Mouse (Mus musculus) neural tube, embryonic 15.5 days (tissue): ENCODE measurements around the gene Asb16. TPM values are rescaled to one million over a fixed set of nuclear protein-coding genes. Genes with fewer than 3 reads are reported as not detected.

Experiments
- ATAC-seq: fragments of 200-750 bp; cut with Nextera tagmentation; 2 replicates; pipeline ENCODE4 v1.8.0; 2017; ENCODE audit warnings: mild to moderate bottlenecking, moderate TSS enrichment, moderate library complexity; ENCODE audit not compliant: low FRiP score
- H3K27ac ChIP-seq: fragments of 300-500 bp; sonication (generic); replicated peaks from 2 replicates; pipeline ENCODE4 v1.5.1; 2015; ENCODE audit warnings: mild to moderate bottlenecking, inconsistent platforms
- H3K27me3 ChIP-seq: fragments of 300-500 bp; sonication (generic); replicated peaks from 2 replicates; pipeline ENCODE4 v1.6.1; 2015; ENCODE audit warnings: inconsistent platforms
- H3K36me3 ChIP-seq: fragments of 300-500 bp; sonication (generic); 2 replicates; pipeline ENCODE4 v1.6.1; 2015; ENCODE audit warnings: inconsistent platforms
- H3K4me1 ChIP-seq: fragments of 300-500 bp; sonication (generic); 2 replicates; pipeline ENCODE4 v1.6.1; 2015; ENCODE audit warnings: inconsistent platforms
- H3K4me2 ChIP-seq: fragments of 300-500 bp; sonication (generic); 2 replicates; pipeline ENCODE4 v1.6.1; 2015; ENCODE audit warnings: inconsistent platforms, mild to moderate bottlenecking, moderate library complexity
- H3K4me3 ChIP-seq: fragments of 300-500 bp; sonication (generic); replicated peaks from 2 replicates; pipeline ENCODE4 v1.5.1; 2015; ENCODE audit warnings: mild to moderate bottlenecking, inconsistent platforms
- H3K9ac ChIP-seq: fragments of 300-500 bp; sonication (generic); replicated peaks from 2 replicates; pipeline ENCODE4 v1.6.1; 2015; ENCODE audit warnings: mild to moderate bottlenecking, inconsistent platforms
- H3K9me3 ChIP-seq: fragments of 300-500 bp; sonication (generic); replicated peaks from 2 replicates; pipeline ENCODE4 v1.6.1; 2016; ENCODE audit warnings: inconsistent platforms
- WGBS: fragments of 180-500 bp; shearing (Covaris S2); methylation state at CpG from one replicate; pipeline ENCODE4 v1.1.7; 2015; ENCODE audit warnings: mixed read lengths; 5-methylcytosine and 5-hydroxymethylcytosine counted together
- polyA plus RNA-seq: library from polyadenylated mRNA; unstranded; fragments of >200 nt; fragmentation: Nextera tagmentation; extraction: Ambion mirVana; gene quantifications from 2 replicates; pipeline ENCODE4 v1.2.1, GENCODE M21; 2015

Asb16 gene
- polyA plus RNA-seq, result 0.10 and 0.12 TPM in 2 replicates

DNA sequence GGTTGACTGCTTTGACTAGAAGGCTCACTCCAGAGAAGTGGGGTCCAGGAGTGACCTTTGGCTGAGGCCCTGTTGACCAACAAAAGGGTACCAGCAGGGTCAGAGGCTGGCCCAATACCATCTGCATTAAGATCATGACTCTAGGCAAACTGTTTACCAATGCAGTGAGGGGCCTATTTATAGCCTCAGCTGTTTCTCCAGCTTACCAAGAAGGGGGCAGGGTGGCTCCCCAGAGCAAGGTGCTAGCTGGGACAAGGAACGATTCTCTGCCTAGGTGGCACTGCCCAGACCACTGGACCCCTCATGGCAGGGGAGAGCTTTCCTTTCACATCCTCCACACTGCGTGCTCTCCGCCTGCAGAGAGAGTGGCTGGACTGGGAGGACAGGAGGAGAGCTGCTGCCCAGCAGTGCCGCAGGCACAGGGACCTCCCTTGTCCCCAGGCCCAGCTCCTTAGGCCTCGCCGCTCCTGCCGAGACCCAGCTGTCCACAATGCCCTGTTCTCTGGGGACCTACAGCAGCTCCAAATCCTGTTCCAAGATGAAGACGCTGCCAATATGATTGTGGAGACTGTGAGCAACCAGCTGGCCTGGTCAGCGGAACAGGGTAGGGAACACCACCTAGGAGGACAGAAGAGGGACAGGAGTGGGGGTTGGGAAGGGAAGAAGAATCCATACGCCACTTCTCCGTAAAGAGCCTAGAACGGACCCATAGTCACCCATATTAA is at the start of gene Asb16:
TSS of gene Asb16 (plus strand) at position 224 of the 725 bp plus-strand sequence.
- ATAC-seq, result no peak
- H3K4me2 ChIP-seq, result peak within 1 kb of the TSS; percentile 27; the same call in 1 of the 2 replicates
- H3K9me3 ChIP-seq, result no peaks in the 10 kb centered on the region

DNA sequence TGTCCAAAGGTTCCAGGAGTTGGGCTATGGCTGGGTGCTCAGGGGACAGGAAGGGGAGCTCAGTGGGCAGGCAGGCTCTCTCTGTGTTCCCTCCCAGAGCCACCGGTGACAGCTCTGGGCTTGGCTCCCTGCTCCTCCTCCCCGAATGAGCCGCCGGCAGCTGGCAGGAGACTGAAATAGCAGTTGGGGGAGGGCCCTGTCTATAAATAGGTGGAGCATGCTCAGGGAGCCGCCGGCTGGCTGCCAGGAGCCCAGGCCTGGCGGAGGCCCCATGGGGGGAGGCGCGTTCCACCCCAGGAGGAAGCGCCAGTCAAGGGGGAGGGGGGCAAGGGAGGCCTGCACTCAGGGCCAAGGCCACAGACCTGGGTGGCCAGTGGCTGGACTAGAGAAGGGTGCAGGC is 49.8 kb upstream of the Asb16 start:
- Histone ChIP-seq H3K4me2 (peak overlapping the region; percentile 46), H3K27ac (peak overlapping the region; percentile 68), H3K4me1 (peaks cover 87% of the 10 kb centered on the region), H3K27me3 (no peaks in the 10 kb centered on the region), H3K9me3 (no peaks in the 10 kb centered on the region), H3K9ac (peak overlapping the region; percentile 29; the same call in 1 of the 2 replicates), H3K36me3 (peaks cover 13% of the 10 kb centered on the region; the same call in 1 of the 2 replicates), H3K4me3 (peak overlapping the region; percentile 20)
- WGBS, result under 1% methylated on average over 10 of the region's 10 CpGs
- ATAC-seq, result peak; percentile 68

More for the DNA sequence above, at the start of gene Asb16:
- H3K27me3 ChIP-seq, result no peaks in the 10 kb centered on the region; the same call in 1 of the 2 replicates
- no peak within 1 kb of the TSS for H3K9ac ChIP-seq
- no peak within 1 kb of the TSS for H3K27ac ChIP-seq
- 84% methylated on average over 12 of the region's 12 CpGs for WGBS
- H3K36me3 ChIP-seq, result no peaks in the 10 kb centered on the region
- no peak within 1 kb of the TSS for H3K4me3 ChIP-seq
- peaks cover 9% of the 10 kb centered on the region for H3K4me1 ChIP-seq

DNA sequence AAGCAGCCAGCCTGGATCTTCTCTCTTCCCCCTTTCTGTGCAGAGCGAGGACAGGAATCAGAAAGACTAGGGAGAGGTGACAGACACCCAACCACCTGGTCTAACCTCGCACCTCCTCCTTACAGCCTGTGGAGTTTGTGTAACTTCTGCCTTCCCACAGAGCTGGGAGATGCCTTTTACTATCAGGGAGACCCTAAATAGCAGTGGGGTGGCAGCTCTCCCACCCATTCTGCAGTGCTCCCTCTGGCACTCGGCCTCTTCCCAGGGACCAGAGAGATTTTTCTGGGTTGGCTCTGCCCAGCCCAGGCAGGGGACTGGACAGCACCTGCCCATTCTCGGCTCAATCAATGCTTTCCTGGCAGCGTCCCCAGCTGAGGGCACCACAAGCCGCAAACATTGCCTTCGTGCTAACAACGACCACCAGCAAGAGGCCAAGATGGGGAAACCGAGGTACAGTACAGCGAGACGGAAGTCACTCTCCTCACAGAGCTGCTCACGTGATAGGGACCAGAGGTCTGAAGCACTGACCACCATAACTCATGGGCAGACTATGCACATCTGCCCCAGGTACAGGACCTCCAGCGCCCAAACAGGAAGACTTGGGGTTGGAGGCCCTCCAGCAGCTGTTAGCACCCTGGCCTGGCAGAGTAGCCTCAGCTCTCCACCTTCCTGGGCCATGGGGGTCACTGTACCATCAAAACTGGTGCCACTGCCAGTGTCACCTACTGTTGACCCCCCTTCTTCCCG is 49.1 kb upstream of the Asb16 start:
- no peaks in the 10 kb centered on the region for H3K27me3 ChIP-seq

DNA sequence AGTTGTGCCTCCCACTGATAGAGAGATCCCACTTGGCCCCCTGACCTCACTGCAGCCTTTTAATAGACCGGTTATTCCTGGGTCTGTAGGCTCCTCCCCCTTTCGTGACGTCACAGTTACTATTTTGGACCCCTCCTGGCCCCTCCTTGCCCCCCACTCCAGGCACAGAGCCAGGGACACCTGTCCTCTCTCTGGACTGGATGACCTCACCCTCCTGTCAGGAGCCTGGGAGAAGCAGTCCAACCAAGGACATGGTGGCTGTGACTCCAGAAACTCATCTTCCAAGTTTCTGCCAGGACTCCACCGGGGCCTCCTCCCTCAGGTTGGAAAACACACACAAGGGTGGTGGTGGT is 48.6 kb upstream of the Asb16 start:
- no peak overlapping the region for H3K4me3 ChIP-seq
- ATAC-seq, result no peak
- H3K36me3 ChIP-seq, result peaks cover 13% of the 10 kb centered on the region; the same call in 1 of the 2 replicates
- H3K4me2 ChIP-seq, result no peak overlapping the region
- 84% methylated on average over 4 of the region's 4 CpGs for WGBS
- H3K9me3 ChIP-seq, result no peaks in the 10 kb centered on the region
- H3K4me1 ChIP-seq, result peaks cover 87% of the 10 kb centered on the region
- H3K9ac ChIP-seq, result no peak overlapping the region
- no peak overlapping the region for H3K27ac ChIP-seq
- no peaks in the 10 kb centered on the region for H3K27me3 ChIP-seq

More for the DNA sequence above, 49.1 kb upstream of the Asb16 start:
- 55% methylated on average over 14 of the region's 14 CpGs for WGBS
- peak overlapping the region; percentile 46 for H3K4me2 ChIP-seq
- no peaks in the 10 kb centered on the region for H3K9me3 ChIP-seq
- peaks cover 13% of the 10 kb centered on the region; the same call in 1 of the 2 replicates for H3K36me3 ChIP-seq
- H3K27ac ChIP-seq, result peak overlapping the region; percentile 68
- ATAC-seq, result no peak
- peaks cover 87% of the 10 kb centered on the region for H3K4me1 ChIP-seq
- H3K4me3 ChIP-seq, result no peak overlapping the region
- no peak overlapping the region; the same call in 1 of the 2 replicates for H3K9ac ChIP-seq

DNA sequence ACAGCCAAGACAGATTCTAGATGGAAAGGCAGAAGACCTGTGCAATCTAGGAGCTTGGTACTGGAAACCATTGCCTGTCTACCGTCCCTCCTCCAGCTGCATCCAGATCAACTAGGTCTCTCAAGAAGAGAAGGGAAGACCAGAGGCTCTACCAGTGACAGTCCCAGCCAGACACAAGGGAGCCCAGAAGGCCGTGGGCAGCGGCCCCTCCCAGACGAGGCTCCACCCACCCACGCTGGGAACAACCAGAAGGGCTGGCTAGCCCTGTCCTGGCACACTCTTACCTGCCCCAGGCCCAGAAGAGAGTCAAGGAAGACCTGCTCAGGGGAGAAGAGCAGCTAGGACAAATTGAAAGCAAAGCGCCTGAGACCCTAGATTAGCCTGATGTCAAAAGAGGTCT is 48.1 kb upstream of the Asb16 start:
- H3K36me3 ChIP-seq, result peaks cover 13% of the 10 kb centered on the region; the same call in 1 of the 2 replicates
- H3K4me3 ChIP-seq, result no peak overlapping the region
- H3K27ac ChIP-seq, result no peak overlapping the region
- H3K27me3 ChIP-seq, result no peaks in the 10 kb centered on the region
- H3K4me1 ChIP-seq, result peaks cover 87% of the 10 kb centered on the region
- ATAC-seq, result no peak
- WGBS, result 66% methylated on average over 6 of the region's 6 CpGs
- no peak overlapping the region for H3K9ac ChIP-seq
- H3K4me2 ChIP-seq, result no peak overlapping the region
- no peaks in the 10 kb centered on the region for H3K9me3 ChIP-seq

DNA sequence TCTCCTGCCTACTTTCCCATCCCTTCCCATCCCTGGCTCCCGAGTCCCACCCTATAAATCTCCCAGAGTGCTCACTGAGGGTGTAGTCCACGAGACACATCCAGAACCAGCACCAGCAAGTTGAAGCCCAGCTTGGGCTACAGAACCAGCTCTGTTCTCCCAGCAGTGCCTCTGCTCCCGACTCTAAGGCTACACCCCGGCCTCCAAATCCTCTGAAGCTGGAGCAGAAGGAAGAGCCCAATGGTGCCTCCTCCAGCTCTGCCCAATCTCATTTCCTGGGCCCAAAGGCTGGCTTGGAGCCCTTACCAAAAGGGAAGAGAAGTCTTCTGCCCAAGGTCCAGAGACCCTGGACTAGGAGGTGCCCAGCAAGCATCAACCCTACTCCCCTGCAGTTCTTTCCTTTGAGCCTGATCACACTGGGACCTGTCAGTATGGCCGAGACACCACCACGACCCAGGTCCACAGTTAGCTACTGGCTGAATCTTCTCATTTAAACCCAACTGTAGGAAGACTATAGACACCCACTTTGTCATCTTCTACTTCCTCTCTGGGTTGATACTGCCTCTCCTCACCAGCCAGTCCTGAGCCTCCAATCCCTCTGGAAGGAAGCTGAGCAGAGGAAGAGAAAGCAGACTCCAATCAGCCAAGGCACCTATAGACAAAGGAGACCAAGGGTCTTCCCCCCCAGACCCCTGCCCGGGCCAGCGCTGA is 47.1 kb upstream of the Asb16 start:
- no peak overlapping the region for H3K27ac ChIP-seq
- H3K9me3 ChIP-seq, result no peaks in the 10 kb centered on the region
- no peak overlapping the region for H3K4me3 ChIP-seq
- no peak for ATAC-seq
- H3K27me3 ChIP-seq, result no peaks in the 10 kb centered on the region
- WGBS, result 87% methylated on average over 8 of the region's 8 CpGs
- peaks cover 87% of the 10 kb centered on the region for H3K4me1 ChIP-seq
- no peak overlapping the region for H3K4me2 ChIP-seq
- H3K9ac ChIP-seq, result no peak overlapping the region
- H3K36me3 ChIP-seq, result peaks cover 13% of the 10 kb centered on the region; the same call in 1 of the 2 replicates

DNA sequence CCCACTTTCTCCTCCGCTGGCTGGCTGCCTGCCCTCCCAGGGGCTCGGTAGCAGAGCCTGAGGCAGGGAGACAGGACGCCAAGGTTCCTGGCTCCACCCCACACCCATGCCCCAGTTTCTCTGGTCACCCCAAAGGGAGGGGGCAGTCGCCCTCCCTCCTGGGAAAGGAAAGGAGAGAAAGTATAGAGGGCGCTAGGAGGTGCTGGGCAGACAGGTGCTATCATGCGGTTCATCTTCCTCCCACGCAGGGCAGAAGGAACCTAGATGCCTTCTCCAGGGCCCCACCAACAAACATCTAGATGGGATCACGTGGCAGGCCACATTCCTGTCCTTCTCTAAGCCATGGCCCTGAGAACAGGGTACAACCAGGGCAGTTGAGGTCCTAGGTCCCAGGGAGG is 46.6 kb upstream of the Asb16 start:
- peaks cover 11% of the 10 kb centered on the region; the same call in 1 of the 2 replicates for H3K36me3 ChIP-seq
- H3K27me3 ChIP-seq, result no peaks in the 10 kb centered on the region
- peaks cover 87% of the 10 kb centered on the region for H3K4me1 ChIP-seq
- no peak overlapping the region for H3K4me2 ChIP-seq
- no peak overlapping the region for H3K9ac ChIP-seq
- WGBS, result 75% methylated on average over 8 of the region's 8 CpGs
- no peak for ATAC-seq
- no peak overlapping the region for H3K27ac ChIP-seq
- no peak overlapping the region for H3K4me3 ChIP-seq
- no peaks in the 10 kb centered on the region for H3K9me3 ChIP-seq

DNA sequence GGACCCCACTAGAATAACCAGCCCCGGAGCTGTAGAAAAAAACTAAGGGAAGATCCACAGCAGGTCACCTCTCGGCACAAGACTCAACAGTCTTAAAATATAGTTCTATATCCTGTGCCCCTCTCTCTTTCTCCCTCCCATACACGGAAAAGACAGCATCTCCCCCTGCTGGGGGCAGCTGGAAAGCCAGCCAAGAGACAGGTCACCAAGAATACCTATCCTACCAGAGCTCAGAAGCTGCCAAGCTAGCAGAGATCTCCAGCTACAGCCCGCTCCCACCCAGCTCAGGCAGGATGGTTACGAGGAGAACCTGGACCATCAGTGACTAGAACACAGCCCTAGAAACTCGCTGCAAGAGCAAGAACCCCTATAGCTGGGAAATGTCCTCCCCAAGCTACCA is 45.4 kb upstream of the Asb16 start:
- no peak overlapping the region for H3K27ac ChIP-seq
- no peak overlapping the region for H3K4me3 ChIP-seq
- H3K27me3 ChIP-seq, result no peaks in the 10 kb centered on the region
- WGBS, result 41% methylated on average over 6 of the region's 6 CpGs
- peaks cover 87% of the 10 kb centered on the region for H3K4me1 ChIP-seq
- no peak overlapping the region for H3K4me2 ChIP-seq
- H3K9me3 ChIP-seq, result no peaks in the 10 kb centered on the region
- H3K9ac ChIP-seq, result no peak overlapping the region
- ATAC-seq, result no peak
- peaks cover 7% of the 10 kb centered on the region; the same call in 1 of the 2 replicates for H3K36me3 ChIP-seq

DNA sequence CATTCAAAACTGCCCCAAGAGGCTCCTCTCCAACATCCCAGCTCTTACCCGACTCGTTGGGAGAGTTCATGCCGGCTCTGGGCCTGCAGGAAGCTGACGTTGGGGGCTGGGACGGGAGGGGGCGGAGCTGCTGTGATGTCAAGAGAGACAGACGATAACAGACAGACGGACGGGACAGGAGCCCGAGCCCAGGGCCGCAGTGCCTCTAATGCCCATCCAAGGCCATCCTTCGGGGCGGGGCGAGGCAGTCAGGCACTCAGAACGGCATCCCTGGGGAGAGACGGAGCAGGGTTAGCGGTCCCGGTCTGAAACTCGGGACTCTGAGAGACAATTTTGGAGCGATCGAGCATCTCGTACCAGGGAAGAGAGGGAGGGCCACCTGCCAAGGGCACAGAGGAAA is 43.9 kb upstream of the Asb16 start:
- Histone ChIP-seq H3K4me1 (peaks cover 84% of the 10 kb centered on the region), H3K36me3 (peaks cover 7% of the 10 kb centered on the region; the same call in 1 of the 2 replicates), H3K9me3 (no peaks in the 10 kb centered on the region), H3K9ac (0 out of 2 replicates have a peak overlapping the region, but pooled peaks have one; percentile 23), H3K27ac (no peak overlapping the region), H3K4me3 (0 out of 2 replicates have a peak overlapping the region, but pooled peaks have one; percentile 13), H3K4me2 (peak overlapping the region; percentile 47), H3K27me3 (no peaks in the 10 kb centered on the region)
- ATAC-seq, result no peak
- WGBS, result 7% methylated on average over 22 of the region's 22 CpGs

DNA sequence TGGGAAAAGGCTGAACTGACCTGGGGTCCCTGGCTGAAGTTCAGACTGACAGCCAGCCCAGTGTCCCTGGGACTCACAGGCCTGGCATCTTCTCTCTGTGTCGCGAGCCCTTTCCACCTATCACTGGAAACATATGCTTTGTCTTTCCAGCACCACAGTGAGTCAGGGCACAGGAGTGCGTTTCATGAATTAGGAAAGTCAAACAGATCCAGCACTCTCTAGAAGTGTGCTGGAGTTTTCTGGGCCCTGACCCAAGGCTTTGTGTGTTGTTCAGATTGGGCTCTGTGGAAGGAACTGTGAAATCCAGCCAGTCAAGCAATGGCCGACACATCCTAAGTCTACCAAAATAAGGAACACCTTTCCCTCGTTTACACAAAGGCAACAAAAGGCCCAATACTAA is 43.3 kb upstream of the Asb16 start:
- no peaks in the 10 kb centered on the region for H3K9me3 ChIP-seq
- no peaks in the 10 kb centered on the region for H3K27me3 ChIP-seq
- H3K4me2 ChIP-seq, result peak overlapping the region; percentile 47
- ATAC-seq, result no peak
- H3K27ac ChIP-seq, result no peak overlapping the region
- H3K4me3 ChIP-seq, result no peak overlapping the region
- H3K36me3 ChIP-seq, result peaks cover 7% of the 10 kb centered on the region; the same call in 1 of the 2 replicates
- 66% methylated on average over 5 of the region's 5 CpGs for WGBS
- H3K4me1 ChIP-seq, result peaks cover 79% of the 10 kb centered on the region
- 0 out of 2 replicates have a peak overlapping the region, but pooled peaks have one; percentile 23 for H3K9ac ChIP-seq
